Mouse (Mus musculus): ENCODE results near the gene Sox13. TPM values are rescaled to one million over a fixed set of nuclear protein-coding genes. Genes with fewer than 3 reads are reported as not detected.

Gene Sox13
- total and polyA plus RNA-seq, 2 experiments from 2014 or later: 3.3 to 17.3 TPM

- Histone ChIP-seq H3K36me3 (ENCODE audit: insufficient read depth, low read length) (0 out of 2 replicates have a peak, but pooled peaks cover 5% of the 10 kb centered on the region), H3K27ac (ENCODE audit: low read depth, low read length) (no peak overlapping the region), H3K4me1 (ENCODE audit: insufficient read depth, low read length) (peaks cover 9% of the 10 kb centered on the region; the same call in 1 of the 2 replicates), H3K9me3 (ENCODE audit: low read length) (no peaks in the 10 kb centered on the region), H3K4me2 (ENCODE audit: low read depth, low read length, poor library complexity, severe bottlenecking) (no peak overlapping the region), H3K4me3 (ENCODE audit: low read depth, low read length) (no peak overlapping the region), H3K9ac (replicated peaks; ENCODE audit: low read length, poor library complexity, severe bottlenecking) (no peak overlapping the region), H3K27me3 (ENCODE audit: insufficient read depth, low read length) (no peaks in the 10 kb centered on the region)
- no peak for TF ChIP-seq CTCF (IDR thresholded peaks at IDR 0.05)
- DNase-seq (ENCODE audit: low spot score): no peak
- 75% methylated on average over 5 of the region's 5 CpGs for WGBS
- no peak for ATAC-seq (ENCODE audit: low FRiP score)
Measured at GRCm38 (mm10) chr1:133396693-133397092, 27.5 kb downstream of the Sox13 start.

DNA sequence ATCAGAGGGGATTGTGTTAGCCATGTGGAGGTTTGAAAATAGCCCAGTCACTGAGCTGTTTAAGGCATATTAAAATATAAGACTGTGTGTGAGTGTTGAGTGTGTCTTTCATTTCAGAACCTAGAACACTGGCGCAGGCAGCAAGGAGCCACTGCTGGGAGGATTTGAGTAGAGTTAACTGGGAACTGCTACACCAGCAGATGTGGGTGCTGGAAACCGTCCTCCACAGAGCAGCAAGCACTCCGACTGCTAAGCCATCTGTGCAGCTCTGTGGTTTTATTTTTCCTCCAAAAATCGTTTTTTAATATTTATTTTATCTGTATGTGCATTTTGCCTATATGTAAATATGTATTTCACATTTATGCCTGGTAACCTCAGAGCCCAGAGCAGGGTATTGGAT, 29.5 kb downstream of the Sox13 start:
- ATAC-seq (ENCODE audit: low FRiP score) (no peak), DNase-seq (ENCODE audit: low spot score) (no peak)
- Histone ChIP-seq H3K9me3 (ENCODE audit: low read length) (no peaks in the 10 kb centered on the region), H3K4me3 (ENCODE audit: low read depth, low read length) (no peak overlapping the region), H3K27me3 (ENCODE audit: insufficient read depth, low read length) (no peaks in the 10 kb centered on the region), H3K4me1 (ENCODE audit: insufficient read depth, low read length) (peaks cover 9% of the 10 kb centered on the region; the same call in 1 of the 2 replicates), H3K4me2 (ENCODE audit: low read depth, low read length, poor library complexity, severe bottlenecking) (no peak overlapping the region), H3K27ac (ENCODE audit: low read depth, low read length) (no peak overlapping the region), H3K36me3 (ENCODE audit: insufficient read depth, low read length) (0 out of 2 replicates have a peak, but pooled peaks cover 12% of the 10 kb centered on the region), H3K9ac (replicated peaks; ENCODE audit: low read length, poor library complexity, severe bottlenecking) (no peak overlapping the region)
- TF ChIP-seq CTCF (IDR thresholded peaks at IDR 0.05): no peak
- WGBS: 63% methylated on average over 4 of the region's 4 CpGs

DNA sequence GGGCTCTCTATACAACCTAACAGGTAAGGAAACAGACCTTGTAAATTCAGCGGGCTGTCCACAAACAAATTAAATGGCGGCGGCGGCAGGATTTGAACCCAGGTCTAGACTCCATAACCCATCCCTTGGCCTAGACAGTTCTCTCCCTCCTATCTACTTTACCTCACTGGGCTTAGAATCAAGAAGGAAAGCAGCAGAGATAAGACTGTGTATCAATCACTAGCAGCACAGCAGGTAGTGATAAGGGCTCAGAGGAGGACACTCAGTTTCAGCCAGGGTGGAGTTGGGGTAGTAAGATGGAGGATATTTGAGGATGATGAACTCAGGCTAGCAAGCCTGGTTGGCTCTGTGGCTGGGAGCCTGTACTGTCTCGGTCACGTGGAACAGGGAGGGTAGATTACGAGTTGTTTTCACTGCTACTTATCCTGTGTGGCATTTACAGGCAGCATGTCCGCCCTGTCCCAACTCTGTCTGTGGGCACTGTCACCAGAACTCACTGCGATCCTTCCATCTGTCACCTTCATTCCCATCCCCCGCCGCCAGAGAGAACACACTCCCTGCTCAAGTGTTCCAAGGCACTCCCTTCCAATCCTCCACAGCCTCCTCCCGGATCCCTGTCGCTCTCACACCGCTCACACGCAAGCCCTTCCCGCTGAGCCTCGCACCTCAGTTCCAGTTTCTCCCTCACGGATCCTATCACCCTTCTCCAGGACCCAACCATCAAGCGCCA, 36.5 kb downstream of the Sox13 start:
- ATAC-seq (ENCODE audit: low FRiP score) (no peak), DNase-seq (ENCODE audit: low spot score) (no peak)
- peaks cover 18% of the 10 kb centered on the region for H3K36me3 ChIP-seq (ENCODE audit: insufficient read depth, low read length)
- H3K27ac ChIP-seq (ENCODE audit: low read depth, low read length): no peak overlapping the region
- no peaks in the 10 kb centered on the region for H3K4me1 ChIP-seq (ENCODE audit: insufficient read depth, low read length)
- 68% methylated on average over 19 of the region's 19 CpGs for WGBS
- no peak overlapping the region for H3K4me3 ChIP-seq (ENCODE audit: low read depth, low read length)
- no peak overlapping the region for H3K4me2 ChIP-seq (ENCODE audit: low read depth, low read length, poor library complexity, severe bottlenecking)
- TF ChIP-seq CTCF (IDR thresholded peaks at IDR 0.05): no peak
- H3K27me3 ChIP-seq (ENCODE audit: insufficient read depth, low read length): no peaks in the 10 kb centered on the region
- no peaks in the 10 kb centered on the region for H3K9me3 ChIP-seq (ENCODE audit: low read length)
- no peak overlapping the region for H3K9ac ChIP-seq (replicated peaks; ENCODE audit: low read length, poor library complexity, severe bottlenecking)

GRCm38 (mm10) chr1:133386209-133386608, 38.0 kb downstream of the Sox13 start:
- Histone ChIP-seq H3K4me3 (ENCODE audit: low read depth, low read length) (no peak overlapping the region), H3K27me3 (ENCODE audit: insufficient read depth, low read length) (no peaks in the 10 kb centered on the region), H3K4me1 (ENCODE audit: insufficient read depth, low read length) (no peaks in the 10 kb centered on the region), H3K36me3 (ENCODE audit: insufficient read depth, low read length) (peaks cover 15% of the 10 kb centered on the region), H3K27ac (ENCODE audit: low read depth, low read length) (no peak overlapping the region), H3K4me2 (ENCODE audit: low read depth, low read length, poor library complexity, severe bottlenecking) (no peak overlapping the region), H3K9me3 (ENCODE audit: low read length) (no peaks in the 10 kb centered on the region), H3K9ac (replicated peaks; ENCODE audit: low read length, poor library complexity, severe bottlenecking) (no peak overlapping the region)
- no peak for TF ChIP-seq CTCF (IDR thresholded peaks at IDR 0.05)
- ATAC-seq (ENCODE audit: low FRiP score): no peak
- WGBS: 33% methylated on average over 11 of the region's 11 CpGs
- no peak for DNase-seq (ENCODE audit: low spot score)

DNA sequence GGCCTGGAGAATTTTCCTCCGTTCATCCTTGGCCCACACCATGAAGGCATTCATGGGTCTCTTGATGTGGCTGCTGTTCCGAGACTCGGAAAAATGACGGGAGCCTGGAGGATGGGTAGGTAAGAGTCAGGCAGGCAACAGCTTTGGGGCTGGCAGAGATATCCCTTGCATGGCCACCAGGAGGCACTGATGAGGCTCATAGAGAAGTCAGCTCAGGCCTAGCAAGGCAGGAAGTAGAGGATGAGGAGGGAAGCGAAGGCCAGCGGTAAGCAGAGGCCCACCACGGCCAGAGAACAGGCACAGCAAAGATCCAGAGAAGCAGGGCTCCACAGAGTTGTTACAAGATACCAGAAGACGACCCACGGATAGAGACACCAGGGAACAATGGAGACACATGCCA, 38.7 kb downstream of the Sox13 start:
- DNase-seq (ENCODE audit: low spot score) (peak; percentile 81), ATAC-seq (ENCODE audit: low FRiP score) (0 out of 2 replicates have a peak, but pooled peaks have one; percentile 24)
- H3K36me3 ChIP-seq (ENCODE audit: insufficient read depth, low read length): peaks cover 12% of the 10 kb centered on the region
- TF ChIP-seq CTCF (IDR thresholded peaks at IDR 0.05): peak; percentile 89
- no peaks in the 10 kb centered on the region for H3K27me3 ChIP-seq (ENCODE audit: insufficient read depth, low read length)
- H3K9ac ChIP-seq (replicated peaks; ENCODE audit: low read length, poor library complexity, severe bottlenecking): no peak overlapping the region
- peak overlapping the region; percentile 18; the same call in 1 of the 2 replicates for H3K4me2 ChIP-seq (ENCODE audit: low read depth, low read length, poor library complexity, severe bottlenecking)
- H3K4me3 ChIP-seq (ENCODE audit: low read depth, low read length): no peak overlapping the region
- H3K9me3 ChIP-seq (ENCODE audit: low read length): no peaks in the 10 kb centered on the region
- 32% methylated on average over 9 of the region's 9 CpGs for WGBS
- no peak overlapping the region for H3K27ac ChIP-seq (ENCODE audit: low read depth, low read length)
- H3K4me1 ChIP-seq (ENCODE audit: insufficient read depth, low read length): no peaks in the 10 kb centered on the region

GRCm38 (mm10) chr1:133383157-133383783, 40.9 kb downstream of the Sox13 start:
- DNase-seq (ENCODE audit: low spot score) (no peak), ATAC-seq (ENCODE audit: low FRiP score) (no peak)
- Histone ChIP-seq H3K4me2 (ENCODE audit: low read depth, low read length, poor library complexity, severe bottlenecking) (no peak overlapping the region), H3K4me1 (ENCODE audit: insufficient read depth, low read length) (no peaks in the 10 kb centered on the region), H3K36me3 (ENCODE audit: insufficient read depth, low read length) (0 out of 2 replicates have a peak, but pooled peaks cover 3% of the 10 kb centered on the region), H3K9me3 (ENCODE audit: low read length) (no peaks in the 10 kb centered on the region), H3K4me3 (ENCODE audit: low read depth, low read length) (no peak overlapping the region), H3K9ac (replicated peaks; ENCODE audit: low read length, poor library complexity, severe bottlenecking) (no peak overlapping the region), H3K27me3 (ENCODE audit: insufficient read depth, low read length) (no peaks in the 10 kb centered on the region), H3K27ac (ENCODE audit: low read depth, low read length) (no peak overlapping the region)
- TF ChIP-seq CTCF (IDR thresholded peaks at IDR 0.05): no peak
- 93% methylated on average over 14 of the region's 14 CpGs for WGBS

Measured in midbrain, postnatal 0 days (tissue).